Comparison of ENCODE assay signal across 8 mouse cellular contexts in the genomic region with DNA sequence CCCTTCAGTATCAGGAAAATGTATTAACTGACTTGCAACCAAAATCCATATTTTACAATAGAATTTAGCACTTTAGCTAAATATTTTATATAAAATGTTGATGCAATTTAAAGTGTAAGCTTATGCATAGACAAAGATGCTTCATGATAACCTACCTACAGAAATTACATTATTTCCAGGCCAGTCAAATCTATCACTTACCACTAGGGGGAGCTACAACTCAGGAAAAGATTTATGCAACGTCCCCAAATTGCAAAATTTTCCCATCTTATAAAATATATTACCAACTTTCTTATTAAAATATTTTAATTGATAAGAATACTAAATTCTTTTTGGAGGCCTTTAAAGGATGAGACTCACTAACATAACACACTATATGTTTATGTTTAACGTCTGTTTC.
DNase-seq lines count a peak whose midpoint lies in the region; ATAC-seq and TF ChIP-seq lines count a peak whose summit lies in the region.
"Had no signal": no experiment of that assay in that cellular context is flagged by ENCODE, and none has a peak within 500 bp of the region (broad histone marks: within the 10 kb centered on the region; RNA-seq: fewer than 3 reads in every experiment).

No protein-coding gene starts in this region.

- H3K4me2 ChIP-seq in hindbrain, postnatal 0 days (ENCODE audit: low read depth, low read length): no peak overlapping the region
- H3K4me2 ChIP-seq in hindbrain, embryonic 13.5 days: no peak overlapping the region
- H3K4me2 ChIP-seq: embryonic facial prominence, embryonic 12.5 days had no signal

- H3K4me1 ChIP-seq in hindbrain, postnatal 0 days (ENCODE audit: insufficient read depth, low read length): no peaks in the 10 kb centered on the region
- H3K4me1 ChIP-seq in hindbrain, embryonic 13.5 days (replicated peaks): no peaks in the 10 kb centered on the region
- H3K4me1 ChIP-seq: embryonic facial prominence, embryonic 12.5 days had no signal

- peak; percentile 79 for DNase-seq in hindbrain, postnatal 0 days (ENCODE audit: low spot score)
- DNase-seq in thymus, postnatal 14 days: peak; percentile 21
- DNase-seq in thymus, postnatal 36 days: no peak
- peak; percentile 72 for DNase-seq in embryo, embryonic 11 days
- DNase-seq in testis, postnatal 10 days (ENCODE audit: low spot score): no peak
- no peak for DNase-seq in spleen, postnatal 10 days (ENCODE audit: low spot score in 2 of 2)

- no peak overlapping the region for H3K4me3 ChIP-seq in hindbrain, postnatal 0 days (ENCODE audit: low read length)
- no peak overlapping the region for H3K4me3 ChIP-seq in hindbrain, embryonic 13.5 days
- H3K4me3 ChIP-seq: embryonic facial prominence, embryonic 12.5 days had no signal

- TF ChIP-seq CTCF in hindbrain, postnatal 0 days (IDR thresholded peaks at IDR 0.05; ENCODE audit: low read depth): peak; percentile 72

- 41% methylated on average over 2 of the region's 2 CpGs for WGBS in hindbrain, postnatal 0 days
- whole genome bisulfite sequencing in hindbrain, embryonic 13.5 days: 53% methylated on average over 2 of the region's 2 CpGs

- H3K36me3 ChIP-seq in hindbrain, postnatal 0 days (ENCODE audit: insufficient read depth, low read length): no peaks in the 10 kb centered on the region
- peaks cover 2% of the 10 kb centered on the region; the same call in 1 of the 2 replicates for H3K36me3 ChIP-seq in hindbrain, embryonic 13.5 days
- H3K36me3 ChIP-seq: embryonic facial prominence, embryonic 12.5 days had no signal

- no peak for ATAC-seq in hindbrain, postnatal 0 days
- no peak for ATAC-seq in hindbrain, embryonic 13.5 days (ENCODE audit: low FRiP score)

- H3K27me3 ChIP-seq in hindbrain, postnatal 0 days (ENCODE audit: insufficient read depth, low read length): no peaks in the 10 kb centered on the region
- no peaks in the 10 kb centered on the region for H3K27me3 ChIP-seq in hindbrain, embryonic 13.5 days
- H3K27me3 ChIP-seq: embryonic facial prominence, embryonic 12.5 days had no signal

- H3K9ac ChIP-seq in hindbrain, postnatal 0 days (replicated peaks; ENCODE audit: low read length): no peak overlapping the region
- no peak overlapping the region for H3K9ac ChIP-seq in hindbrain, embryonic 13.5 days
- H3K9ac ChIP-seq: embryonic facial prominence, embryonic 12.5 days had no signal

- H3K27ac ChIP-seq in hindbrain, postnatal 0 days: no peak overlapping the region
- H3K27ac ChIP-seq in hindbrain, embryonic 13.5 days: no peak overlapping the region
- H3K27ac ChIP-seq: embryonic facial prominence, embryonic 12.5 days had no signal

- no peaks in the 10 kb centered on the region for H3K9me3 ChIP-seq in hindbrain, postnatal 0 days (ENCODE audit: low read length)
- H3K9me3 ChIP-seq in hindbrain, embryonic 13.5 days: no peaks in the 10 kb centered on the region
- H3K9me3 ChIP-seq: embryonic facial prominence, embryonic 12.5 days had no signal

Comparison
In these comparisons a context has a peak if more than half of its experiments do, and no peak if none do; other contexts are left out.
1. DNase-seq: peak in hindbrain, postnatal 0 days (single experiment), thymus, postnatal 14 days (single experiment) and embryo, embryonic 11 days (single experiment); none in thymus, postnatal 36 days (0 of 2), testis, postnatal 10 days (single experiment) and spleen, postnatal 10 days (0 of 2).